Mouse (Mus musculus) thymus, adult 18-20 months (tissue): ENCODE data around the gene Mthfd1.
A peak's percentile ranks its signal among the peaks of the same experiment; 100 is the strongest.

ENCODE experiments used
- DNase-seq, 2 experiments: peaks; one replicate each; pipeline ENCODE4 v3.0.0; 2022; ENCODE audit warnings: mixed read lengths in 2 of 2

Mthfd1 gene

DNA sequence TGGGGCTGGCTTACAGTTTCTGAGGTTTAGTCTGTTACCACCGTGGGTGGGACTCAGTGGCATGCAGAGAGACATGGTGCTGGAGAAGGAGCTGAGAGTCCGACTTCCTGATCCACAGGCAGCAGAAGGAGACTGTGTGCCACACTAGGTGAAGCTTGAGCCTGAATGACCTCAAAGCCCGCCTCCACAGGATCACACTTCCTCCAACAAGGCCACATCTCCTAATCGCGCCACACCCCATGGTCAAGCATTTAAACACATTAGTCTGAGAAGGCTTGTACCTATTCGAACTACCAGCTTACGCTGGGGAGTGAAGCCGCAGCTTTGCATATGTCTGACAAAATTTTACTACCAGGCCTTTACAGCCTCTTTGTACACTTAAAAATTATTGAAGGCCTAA is 50.0 kb downstream of the Mthfd1 start:
- DNase-seq, result no peak

DNA sequence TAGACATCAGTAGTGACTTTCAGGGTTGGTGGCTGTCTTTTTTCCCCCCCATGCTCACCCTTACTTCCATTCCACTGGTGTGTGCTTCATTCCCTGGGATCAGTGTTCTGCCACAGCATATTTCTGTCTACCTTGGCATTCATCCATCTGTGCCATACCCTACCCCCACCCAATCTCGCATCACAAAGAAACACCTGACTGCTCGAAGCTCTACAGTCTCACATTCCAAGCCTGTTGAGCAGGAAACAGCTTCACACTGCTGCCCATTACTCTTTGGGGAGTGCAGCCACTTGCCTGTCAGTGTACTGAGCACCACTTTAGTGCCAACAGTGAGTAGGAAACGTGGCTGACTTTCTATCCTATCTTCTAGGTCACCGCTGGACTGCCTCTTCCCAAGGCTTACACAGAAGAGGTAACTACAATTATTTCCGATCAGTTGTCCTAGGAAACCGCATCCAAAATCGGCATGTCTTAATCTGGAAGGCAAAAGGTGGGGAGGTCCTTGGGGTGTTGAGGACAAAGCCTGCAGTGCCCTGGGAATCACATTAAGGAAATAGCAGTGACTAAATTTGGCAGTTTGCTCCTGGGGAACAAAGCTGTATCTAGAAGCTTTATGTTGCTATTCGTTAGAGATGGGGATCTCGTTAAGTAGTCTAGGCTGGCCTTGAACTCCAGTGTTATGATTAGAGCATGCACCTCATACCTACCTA is 51.9 kb downstream of the Mthfd1 start:
- no peak for DNase-seq

DNA sequence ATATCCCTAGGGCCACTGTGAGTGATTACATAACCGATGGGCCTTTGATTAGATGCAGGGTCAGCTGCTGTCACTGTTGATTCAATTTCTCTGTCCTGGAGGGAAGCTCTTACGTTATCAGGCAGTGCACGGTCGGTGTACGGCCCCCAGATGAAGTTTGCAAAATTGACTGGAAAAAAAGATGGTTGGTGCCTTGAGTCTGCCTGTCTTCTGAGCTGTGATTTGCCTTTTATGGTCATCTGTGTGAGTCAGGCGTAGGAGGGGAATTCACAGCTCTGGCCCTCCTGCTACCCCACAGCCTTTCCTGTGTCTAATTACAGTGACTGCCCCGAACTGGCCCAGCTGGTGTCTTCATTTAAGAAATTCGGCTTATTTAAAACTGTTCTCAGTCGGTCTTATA is 52.9 kb downstream of the Mthfd1 start:
- no peak for DNase-seq

DNA sequence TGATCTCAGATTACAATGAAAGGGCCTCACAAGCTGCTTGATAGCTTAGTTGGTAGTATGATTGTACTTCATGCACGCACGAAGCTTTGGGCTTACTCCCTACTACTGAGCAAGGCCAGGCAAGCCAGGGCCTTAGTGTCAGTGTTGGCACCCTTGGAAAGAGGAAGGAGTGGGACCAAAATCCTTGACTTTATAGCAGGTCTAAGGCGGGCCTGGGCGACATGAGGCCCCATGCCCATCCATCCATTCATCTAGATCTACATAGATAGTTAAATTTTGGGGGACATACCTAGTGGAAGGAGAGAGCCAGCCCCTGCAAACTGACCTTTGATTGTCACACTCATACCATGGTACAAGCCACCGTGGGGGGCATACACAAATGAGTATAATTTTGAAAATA is 53.3 kb downstream of the Mthfd1 start:
- no peak for DNase-seq

DNA sequence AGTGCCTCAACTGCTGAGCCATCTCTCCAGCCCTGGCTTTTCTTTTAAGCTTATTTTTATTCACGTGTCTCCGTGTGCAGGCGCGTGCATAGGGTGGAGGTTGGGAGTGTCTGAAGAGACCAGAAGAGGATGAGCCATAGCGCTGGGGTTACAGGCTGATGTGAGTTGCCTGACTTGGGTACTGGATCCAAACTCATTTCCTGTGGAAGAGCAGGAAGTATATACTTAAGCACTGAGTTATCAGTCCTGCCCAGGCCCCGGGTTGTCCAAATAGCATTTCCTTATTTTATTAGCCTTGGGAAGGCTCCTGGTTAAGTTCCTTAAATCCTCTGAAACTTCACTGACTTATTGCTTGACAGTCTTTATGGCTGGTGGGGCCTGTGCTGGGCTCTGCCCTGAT is 54.9 kb downstream of the Mthfd1 start:
- no peak for DNase-seq

DNA sequence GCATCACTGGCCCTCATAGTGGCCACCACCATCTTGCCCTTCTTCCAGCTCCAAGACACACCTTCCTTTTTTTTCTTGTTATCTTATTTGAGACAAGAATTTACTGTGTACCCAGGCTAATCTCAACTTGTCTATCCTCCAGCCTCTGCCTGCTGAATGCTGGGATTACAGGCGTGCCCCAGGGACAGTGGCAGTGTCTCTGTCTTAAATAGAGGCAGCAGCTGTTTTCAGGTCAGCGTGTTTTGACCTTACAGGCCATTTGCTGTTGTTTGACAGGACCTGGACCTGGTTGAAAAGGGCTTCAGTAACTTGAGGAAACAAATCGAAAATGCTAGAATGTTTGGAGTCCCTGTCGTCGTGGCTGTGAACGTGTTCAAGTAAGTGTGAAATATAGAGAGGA is 55.5 kb downstream of the Mthfd1 start:
- DNase-seq, result no peak

DNA sequence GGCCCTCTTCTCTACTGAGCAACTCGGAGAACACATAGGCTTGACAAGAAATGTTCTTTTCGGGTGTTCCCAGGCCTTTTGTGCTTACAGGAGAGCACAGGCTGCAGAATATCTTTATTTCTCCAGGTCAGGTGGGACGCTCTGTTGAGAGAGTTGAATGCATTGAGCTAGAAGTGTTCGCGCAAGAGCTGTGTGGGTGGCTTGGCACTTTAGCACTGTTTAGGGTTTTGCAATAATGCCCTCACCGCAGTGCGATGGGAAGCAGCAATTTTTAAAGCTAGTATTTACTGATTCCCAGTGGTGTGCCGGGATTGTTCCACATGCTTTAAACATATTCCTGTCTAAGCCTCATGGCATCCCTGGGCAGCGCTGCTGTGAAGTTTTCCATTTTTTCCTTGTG is 56.1 kb downstream of the Mthfd1 start:
- no peak for DNase-seq

DNA sequence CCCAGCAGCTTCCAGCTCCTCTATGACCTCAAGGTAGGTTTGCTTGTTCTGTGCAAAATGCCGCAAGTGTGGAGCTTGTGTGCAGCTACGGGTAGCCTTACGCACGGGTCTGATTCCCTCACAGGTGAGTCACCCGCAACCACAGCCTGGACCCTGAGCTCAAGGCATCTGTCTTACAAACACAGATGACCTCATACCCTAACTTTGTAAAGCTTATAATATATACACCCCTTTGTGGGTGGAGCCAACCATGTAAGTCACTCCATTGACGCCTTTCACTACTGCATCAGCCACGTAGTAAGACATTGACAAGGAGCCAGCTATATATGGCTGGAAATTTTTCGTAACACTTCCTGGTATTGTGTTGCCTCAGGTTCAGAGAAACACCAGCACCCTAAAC is 56.9 kb downstream of the Mthfd1 start:
- no peak for DNase-seq

DNA sequence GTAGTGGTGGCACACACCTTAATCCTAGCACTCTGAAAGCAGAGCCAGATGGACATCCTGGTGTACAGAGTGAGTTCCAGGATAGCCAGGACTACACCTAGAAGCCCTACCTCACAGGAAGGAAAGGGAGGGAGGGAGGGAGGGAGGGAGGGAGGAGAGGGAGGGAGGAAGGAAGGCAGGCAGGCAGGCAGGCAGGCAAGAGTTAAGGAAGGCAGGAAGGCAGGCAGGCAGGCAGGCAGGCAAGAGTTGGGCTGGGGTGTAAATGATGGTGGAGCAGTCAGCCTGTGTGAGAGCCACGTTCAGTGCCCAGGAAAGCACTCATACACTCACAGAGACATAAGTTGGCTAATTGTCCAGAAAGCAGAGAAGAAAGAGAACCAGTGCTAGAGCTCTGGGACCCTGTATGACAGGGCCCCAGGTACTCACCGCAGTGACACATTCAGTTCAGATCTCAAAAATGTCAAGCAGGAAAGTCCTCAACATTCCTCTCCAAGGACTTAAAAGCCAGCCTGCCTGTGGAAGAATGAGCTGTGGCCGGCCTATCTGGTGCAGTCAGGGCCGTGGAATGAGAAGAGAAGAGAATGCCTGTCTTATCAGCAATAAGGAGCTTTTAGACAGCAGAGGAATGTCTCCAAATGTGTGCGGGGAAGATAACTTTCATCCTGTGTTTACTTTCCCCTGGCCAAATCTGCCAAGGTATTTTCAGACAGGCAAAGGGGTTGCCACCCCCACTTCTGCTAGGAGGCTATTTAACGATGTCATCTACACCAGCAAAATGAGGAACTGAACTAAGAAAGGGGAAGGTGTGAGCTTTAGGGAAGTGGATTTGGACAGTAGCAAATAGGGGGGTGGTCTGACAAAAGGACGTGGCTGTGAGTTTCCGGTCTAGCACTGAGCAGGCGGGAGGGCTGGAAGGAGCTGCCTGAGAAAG is 63.4 kb downstream of the Mthfd1 start:
- DNase-seq, result no peak

DNA sequence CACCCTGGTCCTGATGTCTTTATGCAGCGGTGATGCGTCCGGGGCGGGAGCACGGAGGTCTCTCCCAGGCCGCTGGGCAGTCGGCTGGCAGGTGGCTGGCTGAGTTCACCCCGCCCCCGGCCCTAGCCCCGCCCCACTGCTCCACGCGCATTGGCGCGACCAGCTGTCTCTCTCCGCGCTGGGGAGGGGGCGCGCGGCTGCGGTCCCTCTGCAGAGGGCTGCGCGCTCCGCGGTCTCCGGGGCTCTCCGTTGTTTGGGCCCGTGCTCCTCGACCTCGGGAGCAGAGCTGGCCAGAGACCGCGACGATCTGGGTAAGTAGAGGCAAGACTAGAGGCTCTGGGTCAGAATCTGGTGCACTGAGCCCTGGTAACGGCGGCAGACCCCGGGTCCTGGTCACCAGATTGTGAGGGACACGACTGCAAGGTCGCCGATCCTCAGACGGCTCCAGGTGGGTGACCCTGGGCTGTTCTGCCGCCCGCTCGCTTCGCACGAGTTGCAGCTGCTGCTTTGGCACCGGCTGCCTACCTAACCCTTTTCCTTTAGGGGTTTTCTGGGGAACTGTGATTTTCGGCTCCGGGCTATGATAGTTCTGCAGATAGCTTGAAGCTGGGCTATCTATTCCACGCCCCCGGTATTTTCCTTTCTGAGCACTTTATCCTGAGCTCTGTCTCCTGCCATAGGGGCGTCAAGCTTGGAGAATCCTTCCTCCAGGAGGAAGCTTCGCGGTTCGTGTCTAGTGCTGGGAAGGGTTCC is 69.8 kb downstream of the Mthfd1 start, which contains the start of gene Akap5:
TSS of gene Akap5 (plus strand) at position 213 of the 753 bp plus-strand sequence.
- DNase-seq, result peak; percentile 30 to 38

DNA sequence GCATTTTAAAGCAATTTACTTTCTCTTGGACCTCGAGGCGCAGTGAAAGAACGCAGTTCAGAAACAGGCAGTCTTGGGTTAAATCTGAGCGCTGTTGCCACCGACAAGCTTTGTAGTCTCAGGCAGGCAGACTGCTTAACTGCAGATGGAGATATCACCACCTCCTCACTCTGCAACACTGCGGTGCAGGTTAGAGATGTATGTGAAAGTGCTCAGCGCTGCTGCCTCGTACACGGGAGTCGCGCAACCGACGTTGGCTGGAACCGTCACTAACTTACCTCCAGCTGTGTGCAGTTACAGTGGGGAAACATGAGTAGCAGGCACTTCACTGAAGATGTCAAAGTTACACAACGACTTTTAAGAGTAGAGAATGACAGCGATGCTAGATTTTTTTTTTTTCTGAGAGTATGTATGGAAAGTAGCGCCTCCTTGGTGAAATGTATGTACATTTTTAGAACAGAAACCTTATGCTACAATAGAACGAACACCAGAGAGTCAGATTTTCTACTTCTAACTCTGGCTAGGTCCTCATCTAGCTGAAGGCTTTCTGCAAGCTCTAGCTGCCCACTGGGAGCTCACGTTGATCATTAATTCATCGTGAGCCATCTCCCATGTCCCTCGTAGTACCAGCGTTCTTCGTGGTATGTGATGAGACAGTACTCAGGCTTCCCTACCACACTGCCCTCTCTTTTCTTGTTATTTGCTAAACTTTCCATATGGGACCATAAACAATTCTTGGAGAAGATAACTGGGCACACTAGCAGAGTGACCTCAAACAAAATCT is 71.5 kb downstream of the Mthfd1 start:
- DNase-seq, result no peak

DNA sequence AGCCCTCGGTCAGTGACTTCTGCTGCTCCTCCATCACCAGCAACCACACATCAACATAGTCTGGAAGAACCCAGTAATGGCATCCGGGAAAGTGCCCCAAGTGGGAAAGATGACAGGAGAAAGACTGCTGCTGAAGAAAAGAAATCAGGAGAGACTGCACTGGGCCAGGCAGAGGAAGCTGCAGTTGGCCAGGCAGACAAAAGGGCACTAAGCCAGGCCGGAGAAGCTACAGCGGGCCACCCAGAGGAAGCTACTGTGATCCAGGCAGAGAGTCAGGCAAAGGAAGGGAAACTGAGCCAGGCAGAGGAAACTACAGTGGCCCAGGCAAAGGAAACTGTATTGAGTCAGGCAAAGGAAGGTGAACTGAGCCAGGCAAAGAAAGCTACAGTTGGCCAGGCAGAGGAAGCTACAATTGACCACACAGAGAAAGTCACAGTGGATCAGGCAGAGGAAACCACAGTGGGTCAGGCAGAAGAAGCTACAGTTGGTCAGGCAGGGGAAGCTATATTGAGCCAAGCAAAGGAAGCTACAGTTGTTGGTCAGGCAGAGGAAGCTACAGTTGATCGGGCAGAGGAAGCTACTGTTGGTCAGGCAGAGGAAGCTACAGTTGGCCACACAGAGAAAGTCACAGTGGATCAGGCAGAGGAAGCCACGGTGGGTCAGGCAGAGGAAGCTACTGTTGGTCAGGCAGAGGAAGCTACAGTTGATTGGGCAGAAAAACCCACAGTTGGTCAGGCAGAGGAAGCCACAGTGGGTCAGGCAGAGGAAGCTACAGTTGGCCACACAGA is 73.7 kb downstream of the Mthfd1 start:
- no peak for DNase-seq

DNA sequence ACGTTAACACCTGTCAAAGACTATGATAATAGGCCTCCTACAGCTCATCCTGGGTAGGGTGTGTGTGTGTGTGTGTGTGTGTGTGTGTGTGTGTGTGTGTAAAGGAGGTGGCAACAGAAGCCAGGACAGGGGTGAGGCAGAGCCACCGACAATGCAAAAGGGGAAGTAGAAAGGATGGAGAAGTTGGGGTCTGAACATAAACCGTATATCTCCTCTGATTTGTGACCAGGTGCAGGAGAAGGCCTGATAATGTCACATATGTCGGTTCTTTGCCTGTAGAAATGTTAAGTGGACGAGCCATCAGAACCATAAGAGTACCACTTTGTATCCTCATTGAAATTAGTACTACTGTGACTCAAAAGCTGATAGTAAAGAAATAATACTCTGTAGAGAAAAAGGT is 78.6 kb downstream of the Mthfd1 start:
- no peak for DNase-seq

DNA sequence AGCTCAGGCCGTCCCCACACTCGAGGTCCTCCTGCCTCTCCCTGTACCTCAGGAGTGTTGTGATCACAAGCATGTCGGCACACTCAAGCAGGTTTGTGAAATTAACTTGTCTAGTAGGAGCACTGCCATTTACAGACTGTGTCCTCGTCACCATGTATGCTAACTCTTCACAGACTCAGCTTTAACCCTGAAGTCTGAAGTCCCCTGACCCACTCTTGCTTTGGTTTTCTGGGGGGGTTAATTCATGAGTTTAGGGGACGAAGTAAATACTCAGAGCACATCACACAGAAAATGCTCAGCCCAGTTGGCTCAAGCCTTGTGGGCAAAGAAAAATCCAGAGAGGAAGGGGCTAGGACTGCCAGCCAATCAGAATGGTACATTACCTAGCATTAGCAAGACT is 80.5 kb downstream of the Mthfd1 start:
- no peak for DNase-seq

DNA sequence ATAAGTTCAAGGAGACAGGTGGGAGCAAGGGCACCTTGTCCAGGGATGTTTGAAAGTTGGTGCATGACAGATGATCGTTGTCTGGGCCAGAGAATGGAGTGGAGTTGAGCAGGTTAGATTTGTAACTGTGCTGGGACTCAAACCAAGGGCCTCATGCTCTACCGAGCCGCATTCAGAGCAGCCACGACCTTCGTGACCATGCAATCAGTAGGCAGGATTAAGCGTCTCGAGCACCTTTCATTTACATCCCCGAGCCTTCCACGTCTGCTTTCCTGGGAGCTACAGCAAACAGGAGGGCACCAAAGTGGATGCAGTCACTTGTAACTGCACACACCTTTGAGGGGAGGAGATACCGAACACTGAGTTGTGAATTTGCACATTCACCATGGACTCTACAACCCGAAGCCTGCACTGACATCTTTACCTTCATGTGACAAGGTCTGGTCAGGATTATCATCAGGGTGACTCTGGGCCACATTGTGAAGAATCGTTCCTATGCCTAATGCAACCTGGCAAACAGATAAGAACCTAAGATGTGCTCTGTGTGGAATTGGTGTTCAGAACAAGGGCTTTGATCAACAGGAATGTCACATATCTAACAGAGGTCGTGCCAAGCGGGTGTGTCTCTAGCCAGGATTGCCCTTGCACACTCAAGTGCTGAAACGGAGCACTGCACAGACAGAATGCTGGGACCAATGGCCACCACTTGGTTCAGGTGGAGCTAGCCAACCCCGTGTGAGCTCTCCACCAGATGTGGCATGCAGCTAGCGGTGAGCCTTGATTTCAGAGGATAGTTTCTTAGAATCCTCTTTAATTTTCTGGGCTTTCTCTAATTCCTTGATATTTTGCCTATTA is 81.2 kb downstream of the Mthfd1 start:
- no peak for DNase-seq

DNA sequence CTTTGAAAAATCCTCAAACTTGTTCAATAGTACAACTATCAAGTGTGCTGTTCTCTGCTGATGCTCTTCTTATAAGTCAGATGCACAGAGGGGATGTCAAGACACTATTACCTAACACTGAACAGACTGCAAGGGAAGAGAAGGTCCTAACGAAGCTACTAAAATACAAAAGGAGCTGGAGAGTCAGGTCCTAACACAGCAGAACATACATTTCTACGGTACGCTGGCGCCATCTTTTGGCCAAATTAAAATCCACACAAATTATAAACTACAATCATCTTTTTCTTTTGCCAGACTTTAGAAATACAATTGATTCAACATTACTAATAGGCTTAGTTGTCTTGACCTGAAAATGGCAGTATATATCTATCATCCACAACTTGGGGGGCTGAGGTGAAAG is 86.0 kb downstream of the Mthfd1 start:
- DNase-seq, result no peak

DNA sequence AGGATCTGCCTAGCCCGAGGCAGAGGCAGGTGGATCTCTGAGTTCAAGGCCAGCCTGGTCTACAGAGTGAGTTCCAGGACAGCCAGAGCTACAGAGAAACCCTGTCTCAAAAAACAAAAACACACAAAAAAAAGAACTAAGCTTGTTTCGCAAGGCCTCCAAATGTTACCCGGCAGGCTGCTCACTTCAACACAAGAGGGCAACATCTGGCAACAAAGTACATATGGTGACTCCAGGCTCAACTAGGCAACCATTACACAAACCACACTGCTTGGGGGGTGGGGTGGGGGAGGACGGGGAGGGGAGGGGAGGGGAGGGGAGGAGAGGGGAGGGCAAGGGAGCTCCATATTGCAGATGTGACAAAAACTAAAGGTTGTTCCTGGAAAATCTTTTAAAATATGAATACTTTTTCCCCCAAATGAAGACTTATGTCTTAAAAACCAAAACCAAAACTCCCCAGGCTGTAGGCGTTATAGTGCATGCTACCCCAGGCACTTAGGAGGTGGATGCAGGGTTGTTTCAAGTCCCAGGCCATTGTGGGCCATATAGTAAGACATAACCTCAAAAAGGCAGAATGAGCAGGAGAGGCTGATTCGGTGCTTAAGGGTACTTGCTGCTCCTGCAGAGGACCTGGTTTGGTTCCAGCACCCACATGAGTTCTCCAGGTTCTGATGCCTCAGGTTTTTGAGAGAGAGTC is 90.8 kb downstream of the Mthfd1 start:
- DNase-seq, result peak in 1 of 2 experiments; percentile 30

DNA sequence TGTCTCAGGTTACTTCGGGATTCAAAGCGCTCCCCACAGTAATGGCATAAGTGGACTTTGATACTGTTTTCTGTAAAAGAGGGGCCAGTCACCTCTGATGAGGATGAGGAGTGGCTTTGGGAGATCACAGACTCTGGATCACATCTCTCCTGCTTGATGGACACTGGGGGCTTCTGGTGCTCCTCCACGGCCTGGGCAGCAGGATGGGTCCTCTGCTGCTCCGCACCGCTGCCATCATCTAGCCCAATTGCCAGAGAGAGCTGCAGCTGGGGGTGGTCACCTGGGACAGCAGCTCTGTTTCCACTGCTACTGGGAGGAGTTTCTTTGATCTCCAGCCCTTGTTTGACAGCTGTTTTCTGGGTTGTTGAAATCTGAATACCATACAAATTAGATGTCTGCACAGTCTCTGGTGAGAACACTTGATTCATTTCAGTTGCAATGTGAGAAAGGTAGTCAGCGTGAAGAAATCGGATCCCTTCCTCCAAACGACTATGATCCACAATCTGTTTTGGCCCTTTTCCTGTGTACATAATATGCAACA is 94.7 kb downstream of the Mthfd1 start:
- DNase-seq, result no peak

DNA sequence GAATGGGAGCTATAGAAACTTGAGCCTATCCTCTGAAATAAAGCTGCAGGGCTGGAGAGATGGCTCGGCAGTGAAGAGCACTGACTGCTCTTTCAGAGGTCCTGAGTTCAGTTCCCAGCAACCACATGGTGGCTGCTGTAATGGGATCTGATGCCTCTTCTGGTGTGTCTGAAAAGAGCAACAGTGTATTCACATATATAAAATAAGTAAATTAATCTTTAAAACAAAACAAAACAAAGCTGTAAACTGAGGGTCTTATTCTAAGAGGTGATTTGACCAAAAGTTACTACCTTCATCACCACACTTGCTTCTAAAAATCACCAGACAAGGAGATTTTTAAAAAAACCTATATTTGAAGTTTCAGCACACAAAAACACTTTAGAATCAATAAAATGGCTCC is 105.8 kb downstream of the Mthfd1 start:
- DNase-seq, result no peak
